ENCODE assay signal across 8 mouse cellular contexts in the genomic region with DNA sequence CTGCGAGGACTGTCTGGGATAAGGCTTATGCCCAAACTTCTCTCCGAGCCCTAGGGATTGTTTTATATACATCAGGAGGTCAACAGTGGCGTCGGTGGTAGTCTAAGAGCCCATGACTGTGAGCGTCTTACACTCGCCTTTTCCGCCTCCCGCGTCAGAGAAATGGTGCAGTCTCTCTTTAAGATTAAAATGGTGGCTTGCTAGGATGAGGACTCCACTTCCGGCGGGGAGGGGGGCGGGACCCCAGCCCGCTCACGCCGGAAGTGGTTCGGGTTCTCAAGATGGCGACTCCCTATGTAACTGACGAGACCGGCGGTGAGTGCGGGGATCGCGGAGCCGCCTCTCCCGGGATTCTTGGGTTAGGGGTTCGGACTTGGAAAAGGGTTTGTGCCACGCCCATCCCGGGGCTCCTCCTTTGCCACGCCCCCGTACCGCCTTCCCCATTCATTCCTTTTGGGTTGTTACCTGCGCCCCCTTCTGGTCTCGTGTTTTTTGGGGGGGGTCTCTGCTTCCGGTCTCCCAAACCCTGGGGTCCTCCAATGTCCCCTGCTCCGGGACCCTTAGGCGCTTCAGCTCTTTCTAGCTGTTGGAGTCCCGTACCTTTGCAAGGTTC. TPM values are rescaled to one million over a fixed set of nuclear protein-coding genes. Genes with fewer than 3 reads are reported as not detected.
A peak's percentile ranks its signal among the peaks of the same experiment; 100 is the strongest.
DNase-seq lines count a peak whose midpoint lies in the region; ATAC-seq and TF ChIP-seq lines count a peak whose summit lies in the region.

No protein-coding gene starts in this region.

- ATAC-seq in G1E (ENCODE audit: extremely low read depth, insufficient number of reproducible peaks, low FRiP score, poor library complexity, severe bottlenecking): peak; percentile 62
- ATAC-seq in cerebellum, adult (ENCODE audit: insufficient number of reproducible peaks, low FRiP score, low TSS enrichment): peak; percentile 89
- ATAC-seq in forebrain, embryonic 13.5 days: peak; percentile 95
- ATAC-seq in neural tube, embryonic 15.5 days (ENCODE audit: low FRiP score): peak; percentile 95

- intact Hi-C loops in heart, postnatal 14 days (cut with DNase I): loop anchor here (2.0 kb wide), 1 partner anchor 56 kb away; a partner anchor contains a TSS

- peaks cover 60% of the 10 kb centered on the region for H3K4me1 ChIP-seq in G1E (ENCODE audit: insufficient read depth, low read depth, low read length)
- peaks cover 36% of the 10 kb centered on the region for H3K4me1 ChIP-seq in forebrain, embryonic 13.5 days
- H3K4me1 ChIP-seq in neural tube, embryonic 15.5 days: peaks cover 40% of the 10 kb centered on the region

- no peaks in the 10 kb centered on the region for H3K9me3 ChIP-seq in G1E (replicated peaks)
- H3K9me3 ChIP-seq in forebrain, embryonic 13.5 days (replicated peaks): no peaks in the 10 kb centered on the region
- no peaks in the 10 kb centered on the region for H3K9me3 ChIP-seq in neural tube, embryonic 15.5 days (replicated peaks)

- WGBS in forebrain, embryonic 13.5 days: 0% methylated on average over 37 of the region's 37 CpGs
- WGBS in neural tube, embryonic 15.5 days: under 1% methylated on average over 37 of the region's 37 CpGs

- H3K4me3 ChIP-seq in G1E (ENCODE audit: low read depth, low read length): peak overlapping the region; percentile 78
- peak overlapping the region; percentile 75 for H3K4me3 ChIP-seq in forebrain, embryonic 13.5 days
- peak overlapping the region; percentile 61 for H3K4me3 ChIP-seq in neural tube, embryonic 15.5 days (replicated peaks)

- H3K27me3 ChIP-seq in G1E (ENCODE audit: insufficient read depth, low read length): peaks cover 3% of the 10 kb centered on the region
- peaks cover 31% of the 10 kb centered on the region for H3K27me3 ChIP-seq in forebrain, embryonic 13.5 days
- peaks cover 21% of the 10 kb centered on the region for H3K27me3 ChIP-seq in neural tube, embryonic 15.5 days (replicated peaks)

- peak overlapping the region; percentile 86 for H3K4me2 ChIP-seq in forebrain, embryonic 13.5 days
- H3K4me2 ChIP-seq in neural tube, embryonic 15.5 days: peak overlapping the region; percentile 83

- peak overlapping the region; percentile 93 for H3K27ac ChIP-seq in forebrain, embryonic 13.5 days
- H3K27ac ChIP-seq in neural tube, embryonic 15.5 days (replicated peaks): peak overlapping the region; percentile 86

- H3K9ac ChIP-seq in forebrain, embryonic 13.5 days: peak overlapping the region; percentile 85
- peak overlapping the region; percentile 74 for H3K9ac ChIP-seq in neural tube, embryonic 15.5 days (replicated peaks)

- H3K36me3 ChIP-seq in G1E (replicated peaks): peaks cover 34% of the 10 kb centered on the region
- H3K36me3 ChIP-seq in forebrain, embryonic 13.5 days (ENCODE audit: poor library complexity, severe bottlenecking): peaks cover 7% of the 10 kb centered on the region
- H3K36me3 ChIP-seq in neural tube, embryonic 15.5 days: 0 out of 2 replicates have a peak, but pooled peaks cover 2% of the 10 kb centered on the region

- peak; percentile 13; the same call in 1 of the 2 replicates for TF ChIP-seq CTCF in G1E (IDR thresholded peaks at IDR 0.05; ENCODE audit: low read depth, low read length)

- peak; percentile 88 for DNase-seq in G1E (ENCODE audit: low spot score)
- DNase-seq in heart, postnatal 14 days: peak; percentile 73 to 75
- DNase-seq in layer of hippocampus, adult 11-12 months (ENCODE audit: low spot score): peak; percentile 76
- DNase-seq in lung, adult 18-20 months: peak; percentile 76
- DNase-seq in thymus, adult 18-20 months: peak; percentile 67 to 84

RNA-seq across cellular contexts. Expression of a gene that starts 0.7 kb away (rescaled TPM):
- total RNA-seq in G1E (2014; fragmentation: Nextera tagmentation) (78.7 and 93.7 TPM in 2 replicates), G1E (2017) (44.3 and 47.3 TPM in 2 replicates)
- polyA plus RNA-seq in G1E (2012): 144 and 169 TPM in 2 replicates
- polyA plus RNA-seq in forebrain, embryonic 13.5 days (2015; fragmentation: Nextera tagmentation; extraction: Ambion mirVana): 49.6 and 50.2 TPM in 2 replicates
- total RNA-seq in heart, postnatal 14 days (2021): 1 to 10 TPM; 8.5 to 9.0 TPM
- polyA plus RNA-seq in neural tube, embryonic 15.5 days (2015; fragmentation: Nextera tagmentation; extraction: Ambion mirVana): 41.7 and 42.7 TPM in 2 replicates

RNA-seq across cellular contexts. Expression of a gene that starts 3.7 kb away (rescaled TPM):
- total RNA-seq in G1E (2014; fragmentation: Nextera tagmentation) (6.8 and 8.4 TPM in 2 replicates), G1E (2017) (3.3 TPM in 2 replicates)
- polyA plus RNA-seq in G1E (2012): 0.19 and 0.50 TPM in 2 replicates
- 3.0 and 3.6 TPM in 2 replicates for polyA plus RNA-seq in forebrain, embryonic 13.5 days (2015; fragmentation: Nextera tagmentation; extraction: Ambion mirVana)
- total RNA-seq in heart, postnatal 14 days (2021): 10 to 100 TPM; 12.4 to 15.7 TPM
- 7.7 and 13.2 TPM in 2 replicates for polyA plus RNA-seq in neural tube, embryonic 15.5 days (2015; fragmentation: Nextera tagmentation; extraction: Ambion mirVana)

RNA-seq across cellular contexts. Expression of a gene that starts 42.4 kb away (rescaled TPM):
- total RNA-seq in G1E (2014; fragmentation: Nextera tagmentation): 0.44 TPM in 1 of 2 replicates, not detected in the other
- 0.11 and 0.12 TPM in 2 replicates for total RNA-seq in G1E (2017)
- 0.02 and 0.03 TPM in 2 replicates for polyA plus RNA-seq in G1E (2012)
- 0.35 and 0.38 TPM in 2 replicates for polyA plus RNA-seq in forebrain, embryonic 13.5 days (2015; fragmentation: Nextera tagmentation; extraction: Ambion mirVana)
- 1 to 10 TPM; 4.5 to 5.8 TPM for total RNA-seq in heart, postnatal 14 days (2021)
- polyA plus RNA-seq in neural tube, embryonic 15.5 days (2015; fragmentation: Nextera tagmentation; extraction: Ambion mirVana): 0.56 and 0.88 TPM in 2 replicates

RNA-seq across cellular contexts. Expression of a gene that starts 43.5 kb away (rescaled TPM):
- total RNA-seq in G1E (2014; fragmentation: Nextera tagmentation): 108 and 117 TPM in 2 replicates
- 109 and 113 TPM in 2 replicates for total RNA-seq in G1E (2017)
- 34.7 and 36.3 TPM in 2 replicates for polyA plus RNA-seq in G1E (2012)
- 69.9 and 73.7 TPM in 2 replicates for polyA plus RNA-seq in forebrain, embryonic 13.5 days (2015; fragmentation: Nextera tagmentation; extraction: Ambion mirVana)
- total RNA-seq in heart, postnatal 14 days (2021): 10 to 100 TPM; 18.9 to 19.9 TPM
- 16.1 and 33.7 TPM in 2 replicates for polyA plus RNA-seq in neural tube, embryonic 15.5 days (2015; fragmentation: Nextera tagmentation; extraction: Ambion mirVana)

RNA-seq across cellular contexts. Expression of a gene that starts 44.4 kb away (rescaled TPM):
- 0.58 and 2.4 TPM in 2 replicates for total RNA-seq in G1E (2014; fragmentation: Nextera tagmentation)
- 0.76 and 1.0 TPM in 2 replicates for total RNA-seq in G1E (2017)
- polyA plus RNA-seq in G1E (2012): 0.05 and 0.06 TPM in 2 replicates
- polyA plus RNA-seq in forebrain, embryonic 13.5 days (2015; fragmentation: Nextera tagmentation; extraction: Ambion mirVana): 0.17 and 0.21 TPM in 2 replicates
- total RNA-seq in heart, postnatal 14 days (2021): under 1 TPM; 0.66 to 0.93 TPM
- 0.49 and 1.1 TPM in 2 replicates for polyA plus RNA-seq in neural tube, embryonic 15.5 days (2015; fragmentation: Nextera tagmentation; extraction: Ambion mirVana)

Comparison
In these comparisons a context has a peak if more than half of its experiments do, and no peak if none do; other contexts are left out.
1. Peak in every context shown above with its lines: DNase-seq, ATAC-seq, H3K4me3 ChIP-seq and H3K27ac ChIP-seq.